Mouse (Mus musculus) adrenal gland, adult (tissue): Measurements from ENCODE around the gene Sh2d3c.

ENCODE experiments used
- DNase-seq, 2 experiments: peaks; one replicate each; pipeline ENCODE4 v3.0.0; 2022 to 2023; ENCODE audit warnings: low spot score in 1 of 2; ENCODE audit not compliant: inconsistent age in 2 of 2

Gene Sh2d3c

DNA sequence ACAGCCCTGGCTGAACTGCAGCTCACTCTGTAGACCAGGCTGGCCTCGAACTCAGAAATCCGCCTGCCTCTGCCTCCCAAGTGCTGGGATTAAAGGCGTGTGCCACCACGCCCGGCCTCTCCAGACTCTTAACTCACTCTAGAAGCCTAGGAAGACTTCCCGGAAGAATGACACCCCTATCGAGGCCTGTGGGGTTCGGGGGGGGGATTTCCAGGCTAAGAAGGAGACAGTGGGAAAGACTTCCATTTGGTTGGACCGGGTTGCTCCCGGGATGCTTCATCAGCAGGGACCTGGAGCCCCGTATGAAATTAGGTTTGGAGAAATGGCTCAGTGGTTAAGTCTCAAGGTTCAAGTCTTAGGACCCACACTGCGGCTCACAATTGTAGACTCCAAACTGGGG, 26.2 kb upstream of the Sh2d3c start:
- no peak for DNase-seq

GRCm38 (mm10) chr2:32699680-32700079, 21.2 kb upstream of the Sh2d3c start:
- no peak for DNase-seq

DNA sequence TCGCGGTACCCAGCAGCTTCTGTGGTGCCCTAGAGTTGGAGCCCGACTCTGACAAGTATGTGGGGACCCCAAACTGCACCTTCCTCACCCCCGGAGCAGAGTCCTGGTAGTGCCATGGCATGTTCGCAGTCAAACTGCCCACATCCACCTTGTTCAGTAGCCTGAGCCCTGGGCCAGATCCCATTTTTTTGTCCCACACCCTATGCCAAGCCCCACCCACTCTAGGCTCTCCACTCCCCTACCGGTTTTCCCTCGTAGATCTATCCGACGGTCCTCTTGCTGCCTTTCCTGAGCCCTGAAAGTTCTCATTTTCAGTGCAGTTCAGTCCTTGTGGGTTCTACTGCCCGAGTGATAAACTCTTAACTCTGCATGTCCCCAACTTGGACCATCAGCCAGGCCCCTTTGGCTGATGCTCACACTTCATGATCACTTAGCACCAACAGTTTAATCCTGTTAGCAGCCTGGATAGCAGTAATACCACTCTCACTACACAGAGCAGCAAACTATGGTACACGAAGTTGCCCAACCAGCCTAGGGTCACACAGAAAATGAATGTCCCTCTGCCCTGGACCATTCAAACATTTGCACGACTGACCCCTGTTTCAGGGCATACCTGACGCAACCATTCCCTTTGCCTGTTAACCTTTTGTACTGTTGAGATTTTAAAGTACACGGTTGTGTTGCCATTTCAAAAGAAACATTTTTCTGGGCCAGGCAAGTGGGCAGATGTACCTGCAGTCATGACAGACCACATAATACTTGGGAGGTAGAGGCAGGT, 19.7 kb upstream of the Sh2d3c start:
- DNase-seq: no peak

GRCm38 (mm10) chr2:32703046-32703445, 17.8 kb upstream of the Sh2d3c start:
- no peak for DNase-seq

DNA sequence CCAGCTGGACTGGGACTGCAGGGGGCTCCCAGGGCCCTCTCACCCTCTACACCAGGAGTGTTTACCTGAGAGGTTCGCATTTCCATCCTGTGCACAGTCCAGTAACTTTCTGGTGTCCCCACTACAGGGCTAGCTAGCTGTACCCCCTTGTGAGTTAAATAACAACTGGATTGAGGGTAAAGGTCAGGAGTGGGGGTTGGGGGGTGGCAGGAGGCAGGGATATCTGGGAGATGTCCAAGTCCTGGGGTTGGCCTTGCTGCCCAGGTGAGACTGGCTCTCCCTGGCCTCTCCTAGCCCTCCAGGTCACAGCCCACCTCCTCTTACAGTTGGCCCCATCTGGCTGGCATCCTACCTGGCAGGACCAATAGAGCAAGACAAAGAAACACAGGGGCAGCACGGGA, 16.8 kb upstream of the Sh2d3c start, which contains the start of gene Fpgs:
Gene Fpgs, minus strand, starts transcription at position 125 of the 401 bp plus-strand sequence.
- DNase-seq: no peak

- no peak for DNase-seq
Measured at GRCm38 (mm10) chr2:32705018-32705417, 15.8 kb upstream of the Sh2d3c start.

GRCm38 (mm10) chr2:32706971-32707370, 13.9 kb upstream of the Sh2d3c start:
- no peak for DNase-seq

DNA sequence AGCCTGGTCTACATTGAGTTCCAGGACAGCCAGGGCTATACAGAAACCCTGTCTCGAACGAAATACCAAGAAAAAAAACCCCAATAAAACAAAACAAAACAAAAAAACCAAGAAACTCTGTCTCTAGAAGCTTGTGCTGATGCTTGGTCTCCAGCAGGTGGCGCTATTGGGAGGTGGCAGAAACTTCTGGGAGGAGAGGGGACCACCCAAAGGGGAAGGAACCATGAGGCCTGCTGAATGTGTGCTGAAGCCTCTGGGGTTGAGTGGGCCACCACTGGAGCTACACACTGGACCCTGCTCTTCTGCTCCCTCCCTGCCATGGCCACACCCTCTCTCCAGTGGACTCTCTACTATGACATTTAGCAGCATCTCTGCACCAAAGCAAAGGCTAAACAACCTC, 12.2 kb upstream of the Sh2d3c start:
- peak in 1 of 2 experiments; percentile 75 for DNase-seq

DNA sequence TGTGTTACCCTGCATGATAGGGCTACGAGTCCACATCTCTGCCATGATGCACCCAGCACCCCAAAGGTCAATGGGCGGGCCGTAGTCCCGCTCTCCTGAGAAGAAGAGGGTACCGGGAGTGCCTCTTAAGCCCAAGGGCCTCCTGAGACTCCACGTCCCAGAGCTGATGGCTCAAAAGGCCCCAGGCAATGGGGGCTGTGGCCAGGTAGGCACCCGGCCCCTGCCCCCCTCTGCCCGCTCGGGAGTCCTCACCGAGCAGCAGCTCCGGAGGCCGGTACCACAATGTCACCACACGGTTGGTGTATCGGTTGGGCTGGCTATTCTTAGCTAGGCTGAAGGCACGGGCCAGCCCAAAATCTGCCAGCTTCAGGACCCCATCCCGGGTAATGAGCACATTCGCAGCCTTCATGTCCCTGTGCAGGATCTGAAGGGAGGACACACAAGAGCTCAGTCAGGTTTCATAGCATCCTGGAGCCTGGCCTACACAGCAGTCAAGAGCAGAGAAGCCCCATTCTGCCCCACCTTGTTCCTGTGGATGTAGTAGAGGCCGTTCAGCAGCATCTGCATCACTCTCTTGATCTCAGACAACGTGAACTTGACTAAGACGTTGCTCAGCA, 11.2 kb upstream of the Sh2d3c start:
- DNase-seq: no peak

- DNase-seq: no peak
Measured at GRCm38 (mm10) chr2:32710425-32710824, 10.4 kb upstream of the Sh2d3c start.

DNA sequence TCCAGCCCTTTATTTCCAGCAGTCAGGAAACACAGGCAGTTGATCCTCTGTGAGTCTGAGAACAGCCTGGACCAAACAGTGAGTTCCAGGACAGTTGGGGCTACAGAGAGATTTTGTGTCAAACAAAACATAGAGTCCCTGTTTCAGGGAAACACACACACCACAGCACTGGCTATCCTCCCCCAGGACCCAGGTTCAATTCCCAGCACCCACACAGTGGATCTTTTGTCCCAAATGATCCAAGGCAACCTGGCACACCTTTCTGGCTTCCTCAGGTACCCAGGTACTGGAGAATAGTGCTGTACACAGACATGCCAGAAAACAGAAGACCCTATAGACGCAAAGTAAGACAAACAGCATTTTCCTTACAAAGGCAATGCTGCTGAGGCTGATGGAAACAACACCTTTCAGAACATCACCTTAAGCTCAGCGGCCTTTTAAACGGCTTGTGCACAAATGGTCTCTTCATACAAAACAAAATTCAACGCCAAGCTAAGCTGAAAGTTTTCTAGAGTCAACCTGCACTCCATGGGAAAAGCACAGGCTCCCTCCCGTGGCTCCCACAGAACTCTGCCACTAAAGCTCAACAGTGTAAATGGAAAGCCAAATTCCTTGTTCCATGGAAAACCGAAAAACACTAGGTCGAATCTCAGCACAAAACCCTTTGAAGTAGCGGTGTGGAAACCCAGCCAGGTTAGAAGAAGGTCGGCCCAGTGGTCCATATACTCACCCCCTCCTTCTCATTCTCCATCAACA, 9.4 kb upstream of the Sh2d3c start:
- peak in 1 of 2 experiments; percentile 50 for DNase-seq

DNA sequence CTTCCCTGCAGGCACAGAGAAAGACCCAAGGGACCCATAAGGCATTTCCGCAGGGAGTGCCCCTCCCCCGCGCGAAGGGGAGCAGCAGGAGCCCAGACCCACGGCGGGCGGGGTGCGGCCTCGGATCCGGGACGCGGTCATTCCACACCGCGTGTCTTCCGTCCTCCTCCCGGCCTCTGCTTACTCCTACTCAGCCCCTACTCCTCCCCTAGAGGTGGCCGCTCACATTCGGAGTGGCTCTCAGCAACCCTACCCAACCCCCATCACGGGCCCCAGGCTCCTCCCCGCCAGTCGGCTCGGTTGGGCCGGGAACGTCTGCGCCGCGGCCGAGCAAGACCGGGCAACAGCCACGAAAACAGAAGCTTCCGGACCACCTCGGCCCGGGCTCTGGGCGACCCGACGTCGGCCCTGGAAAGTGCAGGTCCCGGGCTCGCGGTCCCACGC, 8.7 kb upstream of the Sh2d3c start:
- peak; percentile 85 to 91 for DNase-seq

GRCm38 (mm10) chr2:32712586-32712933, 8.3 kb upstream of the Sh2d3c start:
- peak; percentile 97 to 99 for DNase-seq

DNA sequence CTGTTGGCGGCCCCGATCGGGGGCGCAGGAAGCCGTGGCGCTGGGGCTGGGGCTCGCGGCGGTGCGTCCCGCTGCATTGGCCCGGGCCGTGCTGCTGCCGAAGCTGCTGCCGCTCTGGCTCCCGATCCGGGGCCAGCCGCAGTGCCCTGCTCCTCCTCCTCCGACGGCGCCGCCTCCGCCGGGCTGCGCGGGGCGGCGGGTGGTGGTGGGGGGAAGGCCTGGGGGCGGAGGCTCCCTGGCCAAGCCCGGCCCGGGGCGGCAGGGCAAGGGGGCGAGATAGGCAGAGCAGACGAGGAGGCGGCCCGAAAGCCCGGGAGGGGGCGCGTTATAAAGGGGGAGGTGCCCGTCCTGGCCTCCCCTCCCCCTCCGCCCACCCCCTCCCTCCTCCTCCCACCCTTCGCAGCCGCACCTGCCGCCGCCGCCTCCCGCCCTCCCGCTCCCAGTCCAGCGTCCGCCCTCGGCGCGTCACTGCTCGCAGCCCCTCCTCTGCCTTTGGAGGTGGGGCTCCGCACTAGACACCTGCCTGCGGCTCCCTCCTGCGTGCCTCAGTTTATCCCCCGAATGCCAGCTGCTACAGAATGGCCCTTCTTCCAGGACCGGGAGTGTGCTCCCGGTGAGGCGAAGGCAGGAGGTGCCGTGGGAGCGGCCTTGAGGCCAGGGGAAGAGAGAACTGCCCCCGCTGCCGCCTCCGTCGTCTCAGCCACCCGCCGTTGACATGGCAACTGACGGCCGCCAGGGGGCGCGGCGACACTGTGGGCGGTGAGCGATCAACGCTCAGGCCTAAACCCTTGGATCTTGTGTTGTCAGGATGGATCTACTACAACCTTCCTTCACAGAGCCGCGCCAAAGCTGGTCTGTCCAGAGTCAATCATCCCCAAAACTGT, 7.7 kb upstream of the Sh2d3c start, which contains the start of gene Cdk9:
Gene Cdk9, minus strand, starts transcription at position 143 of the 884 bp plus-strand sequence.
- DNase-seq: peak; percentile 95 to 99

DNA sequence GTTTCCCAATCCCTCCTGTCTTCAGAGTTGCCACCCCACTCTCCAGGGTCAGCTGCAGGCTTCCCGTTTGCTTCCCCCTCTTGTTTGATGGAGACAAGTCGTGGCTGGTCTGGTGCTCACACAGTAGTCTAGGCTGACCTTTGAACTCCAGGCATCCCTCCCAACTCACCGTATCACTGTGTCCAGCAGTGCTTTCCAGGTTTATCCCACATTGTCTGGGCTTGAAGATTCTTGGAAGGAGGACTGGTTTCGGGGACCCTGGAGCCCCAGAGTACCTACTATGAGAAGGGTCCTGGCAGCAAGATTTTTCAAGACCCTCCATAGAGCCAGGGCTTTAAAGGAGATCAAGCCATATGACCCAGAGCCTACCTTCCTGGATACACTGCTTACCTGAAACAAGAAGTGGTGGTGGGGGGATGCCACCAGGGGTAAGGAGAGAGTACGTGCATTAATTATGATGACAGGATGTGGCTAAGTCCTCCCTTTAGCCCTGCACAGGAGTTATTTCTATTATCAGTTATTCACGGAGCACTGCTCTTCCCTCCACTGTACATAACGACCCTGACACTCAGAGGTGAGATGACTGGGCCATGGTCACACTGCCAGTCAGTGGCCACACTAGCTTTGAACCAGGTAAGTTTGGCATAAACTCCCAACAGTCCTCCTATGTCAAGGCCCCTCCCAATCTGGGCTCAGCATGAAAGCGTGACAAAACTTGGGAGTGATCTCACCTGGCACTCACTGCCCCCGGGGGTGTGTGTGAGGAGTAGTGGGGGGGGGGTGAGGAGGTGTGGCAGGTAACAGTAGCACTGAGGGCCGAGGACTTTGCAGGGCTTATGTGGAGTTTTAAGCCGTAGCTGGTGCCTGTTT, 6.5 kb upstream of the Sh2d3c start:
- peak; percentile 34 to 69 for DNase-seq

GRCm38 (mm10) chr2:32714987-32715425, 5.8 kb upstream of the Sh2d3c start:
- peak; percentile 56 to 83 for DNase-seq

GRCm38 (mm10) chr2:32718761-32719160, 2.1 kb upstream of the Sh2d3c start:
- DNase-seq: no peak

DNA sequence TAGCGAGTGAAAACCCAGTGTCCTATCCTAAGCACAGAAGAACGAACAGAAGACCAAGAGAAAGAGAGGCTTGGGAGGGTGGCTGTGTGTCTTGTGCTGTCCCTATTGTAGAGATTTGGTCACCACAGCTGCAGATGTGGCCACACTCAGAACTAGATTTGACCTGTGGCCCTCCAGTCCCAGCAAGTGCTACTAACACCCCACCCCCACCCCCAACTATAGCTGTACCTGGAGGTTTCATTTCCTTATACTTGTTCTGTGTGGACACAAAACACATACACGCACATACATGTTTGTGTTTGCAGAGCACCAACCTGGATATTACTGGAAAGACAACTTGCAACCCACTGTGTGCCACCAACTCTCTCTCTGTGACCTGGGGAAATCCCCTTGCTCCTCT, 802 bp upstream of the Sh2d3c start:
- DNase-seq: no peak

DNA sequence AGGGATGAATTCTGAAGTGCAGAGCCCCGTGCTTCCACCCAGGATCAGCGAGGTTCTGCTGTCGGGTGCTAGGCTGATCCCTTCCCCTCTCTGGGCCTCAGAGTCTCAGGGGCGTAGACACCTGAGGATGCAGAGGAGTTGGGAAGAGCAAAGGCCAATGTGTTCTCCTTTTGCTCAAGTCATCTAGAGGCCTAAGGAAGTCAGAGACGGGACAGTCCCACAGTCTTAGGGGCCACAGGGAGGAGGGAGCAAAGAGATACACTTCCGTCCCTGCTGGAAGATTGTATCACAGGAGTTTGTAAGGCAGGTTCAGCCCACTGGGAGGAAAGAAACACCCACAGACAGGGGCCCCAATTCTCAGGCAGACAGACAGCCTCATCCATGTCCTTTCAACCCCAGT, 1.2 kb downstream of the Sh2d3c start:
- DNase-seq: no peak

- DNase-seq: no peak
Measured at GRCm38 (mm10) chr2:32722581-32722980, 1.7 kb downstream of the Sh2d3c start.
